Mouse (Mus musculus) forebrain, postnatal 0 days (tissue): Measurements from ENCODE around the gene Dhx30. TPM values are rescaled to one million over a fixed set of nuclear protein-coding genes. Genes with fewer than 3 reads are reported as not detected.

ENCODE experiments used
- ATAC-seq: fragments of 200-750 bp; cut with Nextera tagmentation; 2 replicates; pipeline ENCODE4 v1.8.0; 2017; ENCODE audit warnings: mild to moderate bottlenecking, moderate library complexity
- DNase-seq: peaks from one replicate; pipeline ENCODE4 v3.0.0-alpha.2; 2015
- H3K27ac ChIP-seq: fragments of 300-500 bp; sonication (generic); 2 replicates; pipeline ENCODE4 v1.5.1; 2014; ENCODE audit warnings: low read depth, mild to moderate bottlenecking, antibody characterized with exemption, low read length, moderate library complexity, mixed read lengths
- H3K27me3 ChIP-seq: fragments of 300-500 bp; sonication (generic); 2 replicates; pipeline ENCODE4 v1.6.1; 2014; ENCODE audit warnings: mild to moderate bottlenecking, low read length, mixed read lengths; ENCODE audit not compliant: insufficient read depth
- H3K36me3 ChIP-seq: fragments of 300-500 bp; sonication (generic); 2 replicates; pipeline ENCODE4 v1.6.1; 2014; ENCODE audit warnings: mild to moderate bottlenecking, moderate library complexity; ENCODE audit not compliant: insufficient read depth
- H3K4me1 ChIP-seq: fragments of 300-500 bp; sonication (generic); 2 replicates; pipeline ENCODE4 v1.6.1; 2014; ENCODE audit warnings: antibody characterized with exemption; ENCODE audit not compliant: insufficient read depth
- H3K4me2 ChIP-seq: fragments of 300-500 bp; sonication (generic); 2 replicates; pipeline ENCODE4 v1.6.1; 2014; ENCODE audit warnings: low read depth, mild to moderate bottlenecking, moderate library complexity
- H3K4me3 ChIP-seq: fragments of 300-500 bp; sonication (generic); 2 replicates; pipeline ENCODE4 v1.5.1; 2014; ENCODE audit warnings: low read depth, low read length, mixed read lengths
- H3K9ac ChIP-seq: fragments of 300-500 bp; sonication (generic); 2 replicates; pipeline ENCODE4 v1.6.1; 2014; ENCODE audit warnings: mild to moderate bottlenecking
- H3K9me3 ChIP-seq: fragments of 300-500 bp; sonication (generic); 2 replicates; pipeline ENCODE4 v1.6.1; 2016; ENCODE audit warnings: low read length
- CTCF ChIP-seq: sonication (generic); IDR thresholded peaks from 2 replicates; pipeline ENCODE4 v1.5.1; 2016; ENCODE audit warnings: antibody characterized with exemption, control low read depth, low read depth
- WGBS: fragments of 180-500 bp; shearing (Covaris S2); extraction: QIAGEN DNeasy Blood & Tissue Kit; methylation state at CpG from one replicate; pipeline ENCODE4 v1.1.7; 2014; 5-methylcytosine and 5-hydroxymethylcytosine counted together
- polyA plus RNA-seq: library from polyadenylated mRNA; unstranded; fragments of >200 nt; fragmentation: Nextera tagmentation; extraction: Ambion mirVana; gene quantifications from 2 replicates; pipeline ENCODE4 v1.2.1, GENCODE M21; 2015
- total RNA-seq: library from RNA; depleted of rRNA; stranded (reverse); fragments of >200 nt; gene quantifications from 2 replicates; pipeline ENCODE4 v1.2.3, GENCODE M21; 2014; rRNA removed

Dhx30 gene
- total and polyA plus RNA-seq, 2 experiments from 2014 or later: 117 to 156 TPM

DNA sequence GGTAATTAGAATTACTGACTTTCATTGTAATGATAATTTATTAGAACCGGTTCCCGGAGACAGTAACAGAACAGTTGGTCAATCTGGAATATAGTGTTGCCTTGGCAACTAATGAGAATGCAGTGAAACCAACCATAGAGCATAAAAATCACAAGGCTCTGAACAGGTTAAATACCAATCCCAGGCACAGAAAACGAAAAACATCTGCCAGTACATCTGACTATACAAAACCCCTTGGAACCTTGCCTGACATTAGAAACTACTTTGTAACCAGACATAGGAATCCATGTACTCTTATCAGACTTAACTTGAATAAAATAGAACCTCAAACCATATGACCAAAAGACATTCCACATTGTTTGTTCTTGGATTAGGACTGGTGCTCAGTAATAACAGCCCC, 69.8 kb downstream of the Dhx30 start:
- DNase-seq (peak; percentile 9), ATAC-seq (no peak)
- Histone ChIP-seq H3K9ac (no peak overlapping the region), H3K27me3 (no peaks in the 10 kb centered on the region), H3K9me3 (no peaks in the 10 kb centered on the region), H3K4me2 (no peak overlapping the region), H3K27ac (no peak overlapping the region), H3K4me1 (peaks cover 15% of the 10 kb centered on the region), H3K4me3 (no peak overlapping the region), H3K36me3 (no peaks in the 10 kb centered on the region)
- WGBS: 10% methylated on average over 3 of the region's 3 CpGs
- TF ChIP-seq CTCF: no peak

DNA sequence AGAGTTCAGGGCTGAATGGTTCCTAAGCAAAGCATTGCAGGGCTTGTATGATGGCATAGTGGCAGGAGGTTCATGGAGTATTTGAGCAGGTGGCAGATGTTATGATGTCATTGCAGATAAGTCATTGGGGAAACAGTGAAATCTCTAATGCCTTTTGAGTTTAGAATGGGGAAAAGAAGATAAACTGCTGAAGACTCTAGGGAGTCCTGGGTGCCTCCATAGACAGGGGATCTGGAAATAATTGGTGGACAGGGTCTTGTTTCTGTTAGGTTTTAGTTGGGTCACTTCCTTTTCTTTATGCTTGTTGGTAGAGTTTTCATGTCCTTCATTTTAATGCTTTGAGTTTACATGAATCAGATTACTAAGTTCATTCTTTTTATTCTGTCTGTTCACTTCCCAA, 70.4 kb downstream of the Dhx30 start:
- Histone ChIP-seq H3K9me3 (no peaks in the 10 kb centered on the region), H3K27ac (no peak overlapping the region), H3K27me3 (no peaks in the 10 kb centered on the region), H3K4me2 (no peak overlapping the region), H3K4me1 (peaks cover 9% of the 10 kb centered on the region), H3K36me3 (no peaks in the 10 kb centered on the region), H3K4me3 (no peak overlapping the region), H3K9ac (no peak overlapping the region)
- no peak for ATAC-seq
- TF ChIP-seq CTCF: no peak
- DNase-seq: no peak

DNA sequence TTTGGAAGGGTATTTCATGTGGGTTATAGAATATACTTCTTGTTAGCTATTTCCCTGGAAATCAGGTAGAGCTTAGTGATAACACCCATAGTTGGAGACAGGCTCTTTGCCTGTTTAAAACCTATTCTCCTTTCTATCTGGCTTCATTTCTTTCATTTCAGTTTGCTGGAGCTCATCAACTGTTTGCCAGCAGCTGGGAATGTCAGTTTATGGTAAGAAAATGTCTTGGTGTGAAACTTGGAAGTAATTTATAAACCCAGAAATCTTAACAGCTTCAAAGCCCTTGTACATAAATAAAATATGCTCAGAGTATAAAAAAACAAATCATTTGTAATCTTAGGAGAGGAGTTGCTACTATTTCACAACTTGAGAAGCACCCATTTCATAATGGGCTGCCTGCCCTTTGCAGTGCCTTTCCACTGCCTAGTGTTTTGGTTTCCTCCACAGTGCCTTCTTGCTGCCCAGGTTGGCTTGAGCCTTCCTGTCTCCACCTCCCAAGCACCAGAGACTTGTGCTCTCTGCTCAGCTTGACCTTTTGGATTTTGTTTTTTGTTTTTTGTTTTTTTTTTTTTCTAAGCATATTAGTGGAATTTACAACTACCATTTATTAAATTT, 71.8 kb downstream of the Dhx30 start:
- Histone ChIP-seq H3K9me3 (no peaks in the 10 kb centered on the region), H3K36me3 (no peaks in the 10 kb centered on the region)

DNA sequence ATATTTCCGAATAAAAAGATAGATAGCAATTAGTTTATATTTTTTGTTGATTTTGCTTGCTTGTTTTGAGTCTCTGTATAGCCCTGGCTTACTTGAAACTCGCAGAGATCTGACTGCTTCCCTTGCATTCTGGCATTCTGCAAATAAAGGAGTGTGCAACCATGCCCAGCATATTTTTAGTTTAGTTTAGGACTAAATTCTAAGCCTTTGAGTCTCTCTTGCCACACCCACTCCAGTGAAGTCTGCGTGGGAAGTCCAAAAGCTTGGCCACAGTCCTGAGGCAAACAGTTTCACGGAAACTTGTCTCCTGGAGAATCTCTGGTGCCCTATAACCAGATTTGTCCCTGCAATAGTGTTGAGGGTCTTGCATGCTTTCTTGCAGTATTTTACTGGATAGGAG, 73.3 kb downstream of the Dhx30 start:
- 90% methylated on average over 4 of the region's 4 CpGs for WGBS
- Histone ChIP-seq H3K4me3 (no peak overlapping the region), H3K27me3 (no peaks in the 10 kb centered on the region), H3K36me3 (no peaks in the 10 kb centered on the region), H3K9ac (no peak overlapping the region), H3K9me3 (no peaks in the 10 kb centered on the region), H3K27ac (no peak overlapping the region), H3K4me1 (no peaks in the 10 kb centered on the region), H3K4me2 (no peak overlapping the region)
- TF ChIP-seq CTCF: no peak
- ATAC-seq: no peak
- DNase-seq: no peak

More for the DNA sequence above, 71.8 kb downstream of the Dhx30 start:
- DNase-seq (peak; percentile 27), ATAC-seq (no peak)
- Histone ChIP-seq H3K4me3 (no peak overlapping the region), H3K4me1 (peaks cover 3% of the 10 kb centered on the region; the same call in 1 of the 2 replicates), H3K9ac (no peak overlapping the region), H3K27ac (no peak overlapping the region), H3K4me2 (no peak overlapping the region), H3K27me3 (no peaks in the 10 kb centered on the region)
- TF ChIP-seq CTCF: no peak

DNA sequence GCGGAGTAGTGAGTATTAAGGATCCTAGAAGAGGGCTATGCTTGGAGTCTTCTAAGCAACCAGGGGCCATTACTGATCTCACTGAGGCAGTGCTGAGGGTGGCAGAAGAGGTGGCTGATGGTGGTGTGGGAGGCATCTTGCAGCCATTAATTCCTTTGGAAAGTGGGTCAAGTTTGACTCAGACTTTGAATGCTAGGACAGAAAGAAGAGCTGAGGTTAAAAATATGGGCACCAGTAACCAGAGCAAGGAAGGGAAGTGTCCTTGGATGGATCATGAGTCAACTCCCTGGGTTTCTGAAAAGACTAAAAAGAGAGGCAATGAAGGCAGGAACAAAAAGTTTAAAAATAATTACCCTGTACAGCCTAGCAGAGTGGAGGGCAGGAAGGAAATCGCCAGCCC, 79.1 kb downstream of the Dhx30 start:
- TF ChIP-seq CTCF: no peak
- Histone ChIP-seq H3K4me1 (no peaks in the 10 kb centered on the region), H3K27ac (no peak overlapping the region), H3K4me3 (no peak overlapping the region), H3K4me2 (no peak overlapping the region), H3K9me3 (no peaks in the 10 kb centered on the region), H3K36me3 (peaks cover 29% of the 10 kb centered on the region), H3K27me3 (no peaks in the 10 kb centered on the region), H3K9ac (no peak overlapping the region)
- WGBS: 97% methylated on average over 2 of the region's 2 CpGs
- no peak for DNase-seq
- ATAC-seq: no peak

DNA sequence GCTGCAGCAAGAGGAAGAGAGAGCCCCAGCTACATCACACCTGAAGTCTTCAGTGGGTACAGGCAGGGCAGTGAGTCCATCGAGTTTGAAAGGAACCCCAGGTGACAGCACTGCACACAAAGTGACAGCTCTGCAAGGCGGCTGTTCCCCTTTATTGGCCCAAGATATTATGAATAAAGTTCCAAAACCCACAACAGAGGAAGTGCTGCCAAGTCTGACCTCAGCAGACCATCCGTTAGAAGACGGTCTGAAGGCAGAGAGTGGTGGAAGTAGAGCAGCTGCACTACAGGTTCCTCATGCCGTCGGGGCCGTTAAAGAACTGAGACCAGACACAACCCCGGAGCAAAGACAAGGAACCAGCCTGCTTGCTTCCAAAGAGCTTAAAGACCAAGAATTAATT, 79.7 kb downstream of the Dhx30 start:
- no peak for TF ChIP-seq CTCF
- Histone ChIP-seq H3K27ac (no peak overlapping the region), H3K36me3 (peaks cover 30% of the 10 kb centered on the region), H3K4me3 (no peak overlapping the region), H3K9me3 (no peaks in the 10 kb centered on the region), H3K4me1 (no peaks in the 10 kb centered on the region), H3K4me2 (no peak overlapping the region), H3K9ac (no peak overlapping the region), H3K27me3 (no peaks in the 10 kb centered on the region)
- DNase-seq (no peak), ATAC-seq (no peak)
- WGBS: 73% methylated on average over 8 of the region's 8 CpGs

DNA sequence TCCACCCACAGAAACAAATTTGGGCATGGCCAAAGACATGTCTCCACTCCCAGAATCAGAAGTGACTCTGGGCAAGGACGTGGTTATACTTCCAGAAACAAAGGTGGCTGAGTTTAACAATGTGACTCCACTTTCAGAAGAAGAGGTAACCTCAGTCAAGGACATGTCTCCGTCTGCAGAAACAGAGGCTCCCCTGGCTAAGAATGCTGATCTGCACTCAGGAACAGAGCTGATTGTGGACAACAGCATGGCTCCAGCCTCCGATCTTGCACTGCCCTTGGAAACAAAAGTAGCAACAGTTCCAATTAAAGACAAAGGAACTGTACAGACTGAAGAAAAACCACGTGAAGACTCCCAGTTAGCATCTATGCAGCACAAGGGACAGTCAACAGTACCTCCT, 82.5 kb downstream of the Dhx30 start:
- Histone ChIP-seq H3K4me3 (no peak overlapping the region), H3K4me1 (no peaks in the 10 kb centered on the region), H3K4me2 (no peak overlapping the region), H3K27ac (no peak overlapping the region), H3K36me3 (peaks cover 31% of the 10 kb centered on the region), H3K9ac (no peak overlapping the region), H3K27me3 (no peaks in the 10 kb centered on the region), H3K9me3 (no peaks in the 10 kb centered on the region)
- WGBS: 73% methylated on average over 4 of the region's 4 CpGs
- no peak for ATAC-seq
- no peak for TF ChIP-seq CTCF
- DNase-seq: no peak

Other genes with a start within 250 kb of the Dhx30 start
- 14.4 and 16.1 TPM in 2 replicates for gene Cdc25a, start 242.3 kb downstream of the Dhx30 start, total RNA-seq
- 7.7 and 8.7 TPM in 2 replicates for gene Cdc25a, start 242.3 kb downstream of the Dhx30 start, polyA plus RNA-seq
- 226 and 237 TPM in 2 replicates for gene Map4, start 186.4 kb downstream of the Dhx30 start, total RNA-seq
- gene Map4, start 186.4 kb downstream of the Dhx30 start, polyA plus RNA-seq: 158 and 201 TPM in 2 replicates
- 36.8 and 43.0 TPM in 2 replicates for gene Smarcc1, start 122 bp downstream of the Dhx30 start, total RNA-seq
- 52.0 and 77.1 TPM in 2 replicates for gene Smarcc1, start 122 bp downstream of the Dhx30 start, polyA plus RNA-seq
- gene Cspg5, start 126.0 kb upstream of the Dhx30 start, total RNA-seq: 365 and 387 TPM in 2 replicates
- 234 and 280 TPM in 2 replicates for gene Cspg5, start 126.0 kb upstream of the Dhx30 start, polyA plus RNA-seq
- gene Elp6, start 187.3 kb upstream of the Dhx30 start, total RNA-seq: 27.8 and 35.2 TPM in 2 replicates
- 27.1 and 27.5 TPM in 2 replicates for gene Elp6, start 187.3 kb upstream of the Dhx30 start, polyA plus RNA-seq
- gene Scap, start 215.5 kb upstream of the Dhx30 start, total RNA-seq: 87.6 and 111 TPM in 2 replicates
- 40.1 and 49.5 TPM in 2 replicates for gene Scap, start 215.5 kb upstream of the Dhx30 start, polyA plus RNA-seq